Mouse (Mus musculus): ENCODE results near the gene Srrt.
A peak's percentile ranks its signal among the peaks of the same experiment; 100 is the strongest.

DNA sequence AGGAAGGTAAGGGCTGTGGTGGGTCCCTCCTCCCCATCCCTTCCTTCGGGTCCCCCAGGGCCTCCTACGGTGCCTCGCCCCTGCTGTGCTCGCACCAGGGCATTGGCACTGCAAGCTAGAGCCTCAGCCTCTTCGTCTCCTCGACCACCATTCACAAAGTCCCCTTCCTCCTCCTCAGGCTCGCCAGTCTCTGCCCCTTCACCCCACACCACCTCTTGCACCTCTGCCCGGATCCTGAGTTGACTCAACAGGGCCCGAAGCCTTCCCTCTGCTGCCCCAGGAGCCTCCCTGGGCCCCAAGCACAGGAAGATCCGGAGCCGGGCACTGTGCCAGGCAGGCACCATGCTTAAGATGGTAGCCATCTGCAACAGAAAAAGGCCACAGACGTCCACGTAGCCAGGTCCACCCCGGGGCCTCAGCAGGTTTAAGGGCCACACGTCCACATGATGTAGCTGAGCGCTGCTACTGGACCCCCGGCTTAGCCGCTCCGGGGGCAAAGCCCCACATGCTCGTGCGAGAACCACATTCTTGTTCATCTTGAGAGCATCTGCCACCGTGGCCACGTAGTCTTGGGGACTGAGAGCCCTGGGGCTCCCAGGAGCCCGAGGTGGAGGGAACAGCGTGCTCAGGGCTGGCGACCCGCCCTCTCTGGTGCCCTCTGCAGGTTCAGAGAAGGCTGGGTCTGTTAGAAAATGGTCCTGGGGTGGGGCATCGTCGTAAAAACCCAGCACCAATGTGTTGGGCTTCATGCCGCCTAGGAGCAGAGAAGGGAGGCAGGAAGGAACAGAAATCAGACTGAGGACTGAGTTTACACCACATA is 7.8 kb upstream of the Srrt start:
- TF ChIP-seq CTCF (IDR thresholded peaks at IDR 0.05 in 2 of 3, conservative IDR thresholded peaks at IDR 0.05 in 1 of 3; ENCODE audit: control insufficient read depth in 1 of 3, insufficient read depth in 1 of 3, low read depth in 2 of 3, low read length in 3 of 3, poor library complexity in 1 of 3, severe bottlenecking in 1 of 3), result peak in 2 of 3 experiments; percentile 36 to 43; a peak in 5 of 6 replicates
- no peak for TF ChIP-seq POLR2A (IDR thresholded peaks at IDR 0.05; ENCODE audit: control insufficient read depth in 1 of 2, insufficient read depth in 1 of 2, low read depth in 1 of 2, low read length in 2 of 2, poor library complexity in 1 of 2)
- TF ChIP-seq GABPA (IDR thresholded peaks at IDR 0.05; ENCODE audit: low read depth, low read length), result no peak
- TF ChIP-seq MXI1 (IDR thresholded peaks at IDR 0.05; ENCODE audit: low read depth, low read length), result no peak
- TF ChIP-seq E2F4 (IDR thresholded peaks at IDR 0.05; ENCODE audit: borderline replicate concordance, low read depth, low read length), result no peak
- TF ChIP-seq CHD2 (IDR thresholded peaks at IDR 0.05; ENCODE audit: low read length), result no peak

Data from MEL (cell line).